Mouse (Mus musculus): ENCODE measurements at regions not wholly inside any gene's neighbourhood (a gene's known extent, or its start where the extent isn't known, plus 50 kb on each side); places are given as distances from the start of the nearest gene placed in this dataset.

DNA sequence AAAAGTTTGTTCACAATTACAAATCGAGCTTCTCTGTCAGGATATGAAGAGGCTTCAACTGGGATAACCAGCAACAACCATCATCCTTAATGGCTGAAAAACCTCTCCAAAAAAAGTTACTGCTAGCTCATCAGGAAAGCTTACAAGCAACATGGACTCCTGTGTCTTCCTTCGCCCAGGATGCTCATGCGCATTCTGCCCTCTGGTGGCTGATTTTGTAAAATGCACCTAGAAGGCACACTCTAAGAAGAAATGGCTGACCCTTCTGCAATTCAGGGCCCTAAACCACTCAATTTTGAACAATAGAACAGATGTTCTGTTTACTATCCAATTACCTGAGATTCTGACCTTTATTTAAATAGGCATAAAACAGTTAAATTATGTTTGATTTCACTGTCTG lies 115.0 kb upstream of the Fam204a start:
- H3K4me2 ChIP-seq (replicated peaks; ENCODE audit: low read depth, low read length): no peak overlapping the region
- ATAC-seq (ENCODE audit: low FRiP score, low TSS enrichment): no peak
- H3K27ac ChIP-seq (ENCODE audit: low read length): no peak overlapping the region
- H3K36me3 ChIP-seq (ENCODE audit: insufficient read depth, low read length): no peaks in the 10 kb centered on the region
- H3K4me1 ChIP-seq (ENCODE audit: insufficient read depth, low read length): no peaks in the 10 kb centered on the region
- WGBS: 13% methylated on average over 3 of the region's 3 CpGs
- H3K4me3 ChIP-seq (ENCODE audit: low read length): no peak overlapping the region
- no peak overlapping the region for H3K9ac ChIP-seq (replicated peaks; ENCODE audit: low read length)
- H3K9me3 ChIP-seq (ENCODE audit: low read length): no peaks in the 10 kb centered on the region
- H3K27me3 ChIP-seq (ENCODE audit: insufficient read depth, low read length): no peaks in the 10 kb centered on the region

DNA sequence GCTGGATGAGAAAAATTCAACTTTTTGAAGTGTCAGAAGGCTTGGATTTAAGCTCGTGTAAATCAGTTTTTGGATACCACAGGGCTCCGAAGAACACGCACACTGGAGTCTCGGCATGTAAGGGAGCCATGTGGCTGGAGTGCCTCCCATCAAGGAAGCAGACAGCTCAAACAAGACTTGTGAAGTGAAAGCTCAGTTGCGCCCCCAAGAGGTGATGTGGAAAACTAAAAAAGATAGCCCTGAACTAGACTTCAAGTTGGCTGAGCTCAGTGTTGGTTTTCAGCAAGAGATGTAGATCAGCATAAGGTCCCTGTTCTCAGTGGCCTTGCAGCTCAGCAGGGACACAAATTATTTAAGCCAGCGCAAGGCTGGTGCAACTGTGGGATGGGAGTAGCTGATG lies 113.7 kb upstream of the Fam204a start:
- Histone ChIP-seq H3K36me3 (ENCODE audit: insufficient read depth, low read length) (no peaks in the 10 kb centered on the region), H3K27ac (ENCODE audit: low read length) (no peak overlapping the region), H3K4me1 (ENCODE audit: insufficient read depth, low read length) (no peaks in the 10 kb centered on the region), H3K9ac (replicated peaks; ENCODE audit: low read length) (no peak overlapping the region), H3K4me3 (ENCODE audit: low read length) (no peak overlapping the region), H3K4me2 (replicated peaks; ENCODE audit: low read depth, low read length) (no peak overlapping the region), H3K9me3 (ENCODE audit: low read length) (no peaks in the 10 kb centered on the region), H3K27me3 (ENCODE audit: insufficient read depth, low read length) (no peaks in the 10 kb centered on the region)
- ATAC-seq (ENCODE audit: low FRiP score, low TSS enrichment): no peak
- 85% methylated on average over 6 of the region's 6 CpGs for WGBS

DNA sequence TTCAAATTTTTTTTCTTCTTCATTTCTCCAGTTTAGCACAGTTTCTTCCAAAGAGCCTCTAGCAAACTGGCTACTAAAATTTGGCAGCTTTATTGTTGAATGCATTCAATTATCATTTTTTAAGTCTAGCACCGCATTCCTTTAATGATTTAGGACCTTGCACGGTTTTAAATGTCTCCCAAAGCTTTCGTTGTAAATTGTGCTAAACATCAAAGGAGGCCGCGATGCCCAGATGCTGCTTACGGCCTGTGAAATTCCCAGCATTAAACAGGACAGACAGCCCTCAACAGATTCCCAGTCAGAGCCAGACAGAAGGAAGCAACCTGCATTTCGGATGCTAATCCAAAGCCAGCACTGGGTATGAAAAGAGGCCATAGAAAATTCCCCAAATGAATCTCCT lies 108.0 kb upstream of the Fam204a start:
- H3K4me3 ChIP-seq (ENCODE audit: low read length): no peak overlapping the region
- 14% methylated on average over 7 of the region's 7 CpGs for WGBS
- 0 out of 2 replicates have a peak, but pooled peaks have one; percentile 9 for ATAC-seq (ENCODE audit: low FRiP score, low TSS enrichment)
- H3K36me3 ChIP-seq (ENCODE audit: insufficient read depth, low read length): no peaks in the 10 kb centered on the region
- H3K9me3 ChIP-seq (ENCODE audit: low read length): no peaks in the 10 kb centered on the region
- H3K27me3 ChIP-seq (ENCODE audit: insufficient read depth, low read length): no peaks in the 10 kb centered on the region
- peaks cover 3% of the 10 kb centered on the region; the same call in 1 of the 2 replicates for H3K4me1 ChIP-seq (ENCODE audit: insufficient read depth, low read length)
- no peak overlapping the region for H3K4me2 ChIP-seq (replicated peaks; ENCODE audit: low read depth, low read length)
- no peak overlapping the region for H3K9ac ChIP-seq (replicated peaks; ENCODE audit: low read length)
- H3K27ac ChIP-seq (ENCODE audit: low read length): no peak overlapping the region

DNA sequence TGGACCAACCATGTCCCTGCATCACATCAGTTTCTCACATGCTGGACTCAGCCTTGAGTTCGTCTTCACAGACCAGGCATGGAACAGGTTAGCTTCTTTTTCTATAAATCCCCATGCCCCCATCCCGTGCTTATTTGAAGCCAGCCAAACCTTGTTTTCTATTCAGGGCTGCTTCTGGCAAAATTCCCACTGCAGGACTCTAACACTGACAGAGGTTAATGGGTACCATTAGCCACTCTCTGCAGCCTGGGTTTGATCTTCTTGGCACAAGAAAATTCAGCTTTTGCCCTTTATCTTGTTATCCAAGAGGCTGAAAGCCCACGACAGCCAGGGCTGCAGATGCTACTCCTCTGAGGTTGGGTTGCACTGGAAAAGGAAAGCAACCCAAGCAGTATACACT lies 101.8 kb upstream of the Fam204a start:
- no peak overlapping the region for H3K9ac ChIP-seq (replicated peaks; ENCODE audit: low read length)
- no peak overlapping the region for H3K27ac ChIP-seq (ENCODE audit: low read length)
- no peaks in the 10 kb centered on the region for H3K27me3 ChIP-seq (ENCODE audit: insufficient read depth, low read length)
- H3K36me3 ChIP-seq (ENCODE audit: insufficient read depth, low read length): no peaks in the 10 kb centered on the region
- ATAC-seq (ENCODE audit: low FRiP score, low TSS enrichment): no peak
- no peaks in the 10 kb centered on the region for H3K4me1 ChIP-seq (ENCODE audit: insufficient read depth, low read length)
- no peak overlapping the region for H3K4me2 ChIP-seq (replicated peaks; ENCODE audit: low read depth, low read length)
- 50% methylated on average over 3 of the region's 3 CpGs for WGBS
- no peaks in the 10 kb centered on the region for H3K9me3 ChIP-seq (ENCODE audit: low read length)
- no peak overlapping the region for H3K4me3 ChIP-seq (ENCODE audit: low read length)

DNA sequence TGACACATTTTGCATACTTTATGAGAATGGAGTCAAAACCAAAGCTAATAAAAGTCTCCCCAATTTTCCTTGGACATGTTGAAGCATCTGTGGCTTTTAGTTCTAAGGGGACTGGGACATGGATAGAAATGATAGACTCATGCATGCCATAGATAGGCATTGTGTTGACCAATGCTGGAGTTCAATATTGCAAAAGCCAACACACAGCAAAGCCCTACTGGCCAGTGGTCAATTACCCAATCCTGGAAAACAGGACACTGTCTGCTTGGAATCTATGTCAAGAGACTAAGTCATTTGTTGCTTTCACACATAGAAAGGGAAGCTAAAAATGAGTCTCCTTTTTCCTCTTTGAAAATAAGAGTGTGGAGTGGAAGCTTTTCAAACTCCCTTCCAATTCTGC lies 99.1 kb upstream of the Fam204a start:
- Histone ChIP-seq H3K9me3 (ENCODE audit: low read length) (no peaks in the 10 kb centered on the region), H3K4me3 (ENCODE audit: low read length) (no peak overlapping the region), H3K27ac (ENCODE audit: low read length) (no peak overlapping the region), H3K9ac (replicated peaks; ENCODE audit: low read length) (no peak overlapping the region), H3K36me3 (ENCODE audit: insufficient read depth, low read length) (no peaks in the 10 kb centered on the region), H3K27me3 (ENCODE audit: insufficient read depth, low read length) (no peaks in the 10 kb centered on the region), H3K4me1 (ENCODE audit: insufficient read depth, low read length) (no peaks in the 10 kb centered on the region), H3K4me2 (replicated peaks; ENCODE audit: low read depth, low read length) (no peak overlapping the region)
- ATAC-seq (ENCODE audit: low FRiP score, low TSS enrichment): no peak

DNA sequence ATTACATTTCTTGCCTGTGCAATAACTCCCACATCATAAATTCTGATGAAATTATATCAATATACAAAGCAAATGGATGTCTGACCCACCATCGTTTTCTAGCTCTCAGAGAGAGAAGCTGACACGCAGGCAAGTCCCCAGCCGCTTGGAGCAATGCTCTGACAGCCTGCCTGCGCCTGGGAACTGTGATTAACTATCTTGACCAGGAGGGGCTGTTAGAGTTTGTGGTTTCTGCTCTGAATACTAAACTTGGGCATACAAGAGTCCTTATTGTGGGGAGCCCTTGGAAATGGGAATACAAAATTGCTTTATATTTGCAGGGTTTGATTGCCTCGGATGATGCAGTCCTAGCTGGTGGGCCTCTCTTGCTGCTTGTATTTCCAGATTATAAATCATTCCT lies 98.6 kb upstream of the Fam204a start:
- Histone ChIP-seq H3K27ac (ENCODE audit: low read length) (no peak overlapping the region), H3K4me1 (ENCODE audit: insufficient read depth, low read length) (no peaks in the 10 kb centered on the region), H3K4me3 (ENCODE audit: low read length) (no peak overlapping the region), H3K9ac (replicated peaks; ENCODE audit: low read length) (no peak overlapping the region), H3K9me3 (ENCODE audit: low read length) (no peaks in the 10 kb centered on the region), H3K27me3 (ENCODE audit: insufficient read depth, low read length) (no peaks in the 10 kb centered on the region), H3K4me2 (replicated peaks; ENCODE audit: low read depth, low read length) (no peak overlapping the region), H3K36me3 (ENCODE audit: insufficient read depth, low read length) (no peaks in the 10 kb centered on the region)
- WGBS: 30% methylated on average over 5 of the region's 5 CpGs
- no peak for ATAC-seq (ENCODE audit: low FRiP score, low TSS enrichment)

DNA sequence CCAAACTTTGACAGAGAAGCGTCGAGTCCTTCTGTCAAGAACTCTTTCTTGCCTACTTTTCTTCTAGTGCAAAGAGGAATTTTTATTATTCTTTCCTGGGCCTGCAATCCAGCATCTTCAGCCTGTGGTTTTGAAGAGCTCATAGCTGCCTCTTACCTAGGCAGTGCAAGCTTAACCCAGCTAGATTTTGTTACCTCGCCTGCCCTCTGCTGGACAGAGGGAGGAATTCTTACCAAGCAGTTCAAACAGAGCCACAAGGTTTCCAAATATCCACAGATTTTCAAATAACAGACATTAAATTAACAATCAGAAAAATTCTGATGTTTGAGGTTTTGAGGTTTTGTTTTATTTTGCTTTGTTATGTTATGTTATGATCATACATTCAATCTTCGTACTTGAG lies 84.1 kb upstream of the Fam204a start:
- Histone ChIP-seq H3K9ac (replicated peaks; ENCODE audit: low read length) (no peak overlapping the region), H3K9me3 (ENCODE audit: low read length) (no peaks in the 10 kb centered on the region), H3K4me2 (replicated peaks; ENCODE audit: low read depth, low read length) (no peak overlapping the region), H3K4me1 (ENCODE audit: insufficient read depth, low read length) (no peaks in the 10 kb centered on the region), H3K27me3 (ENCODE audit: insufficient read depth, low read length) (no peaks in the 10 kb centered on the region), H3K4me3 (ENCODE audit: low read length) (no peak overlapping the region), H3K36me3 (ENCODE audit: insufficient read depth, low read length) (no peaks in the 10 kb centered on the region), H3K27ac (ENCODE audit: low read length) (no peak overlapping the region)
- WGBS: 20% methylated on average over 4 of the region's 4 CpGs
- no peak; the same call in 1 of the 2 replicates for ATAC-seq (ENCODE audit: low FRiP score, low TSS enrichment)

DNA sequence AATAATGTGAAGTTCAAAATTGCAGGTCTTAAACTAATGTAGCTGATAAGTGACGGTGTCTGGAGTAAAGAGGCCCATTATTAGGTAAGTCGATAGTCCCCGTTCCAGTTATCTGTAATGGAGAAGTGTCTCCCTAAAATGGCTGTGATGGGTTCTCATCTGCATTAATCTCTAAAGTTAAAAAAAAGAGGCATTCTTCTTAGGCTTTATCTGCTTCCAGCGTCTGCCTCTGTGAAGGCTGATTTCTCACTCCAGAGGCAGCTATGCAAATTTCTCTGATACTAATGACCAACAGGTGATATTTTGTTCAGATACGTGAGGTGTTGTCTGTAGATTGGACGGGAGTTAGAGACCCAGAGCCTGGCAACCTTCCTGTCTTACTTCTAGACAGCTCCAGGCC lies 75.9 kb upstream of the Fam204a start:
- no peaks in the 10 kb centered on the region for H3K27me3 ChIP-seq (ENCODE audit: insufficient read depth, low read length)
- H3K4me2 ChIP-seq (replicated peaks; ENCODE audit: low read depth, low read length): no peak overlapping the region
- no peak overlapping the region for H3K27ac ChIP-seq (ENCODE audit: low read length)
- WGBS: 63% methylated on average over 6 of the region's 6 CpGs
- no peak overlapping the region for H3K4me3 ChIP-seq (ENCODE audit: low read length)
- H3K36me3 ChIP-seq (ENCODE audit: insufficient read depth, low read length): no peaks in the 10 kb centered on the region
- no peaks in the 10 kb centered on the region for H3K9me3 ChIP-seq (ENCODE audit: low read length)
- no peak for ATAC-seq (ENCODE audit: low FRiP score, low TSS enrichment)
- H3K4me1 ChIP-seq (ENCODE audit: insufficient read depth, low read length): no peaks in the 10 kb centered on the region
- no peak overlapping the region for H3K9ac ChIP-seq (replicated peaks; ENCODE audit: low read length)

DNA sequence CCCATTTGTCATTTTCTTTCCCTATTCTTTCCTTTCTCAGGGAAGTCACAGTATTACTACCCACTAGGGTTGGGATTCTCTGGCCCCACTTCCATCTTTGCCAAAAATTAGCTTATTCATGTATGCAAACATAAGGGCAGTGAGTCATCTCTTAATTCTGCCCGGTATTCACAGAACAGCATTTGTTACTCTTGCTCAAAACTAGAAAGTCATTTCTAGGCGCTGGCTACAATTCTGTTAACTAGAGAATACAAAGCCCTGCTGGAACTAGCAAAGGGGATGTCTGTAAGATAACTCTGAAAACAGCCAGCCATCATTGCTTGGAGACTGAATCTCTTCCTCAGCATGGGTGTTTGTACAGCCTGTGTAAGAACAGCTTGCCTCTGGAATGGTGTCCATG lies 74.4 kb upstream of the Fam204a start:
- Histone ChIP-seq H3K4me1 (ENCODE audit: insufficient read depth, low read length) (no peaks in the 10 kb centered on the region), H3K36me3 (ENCODE audit: insufficient read depth, low read length) (no peaks in the 10 kb centered on the region), H3K27me3 (ENCODE audit: insufficient read depth, low read length) (no peaks in the 10 kb centered on the region), H3K27ac (ENCODE audit: low read length) (no peak overlapping the region), H3K9ac (replicated peaks; ENCODE audit: low read length) (no peak overlapping the region), H3K9me3 (ENCODE audit: low read length) (no peaks in the 10 kb centered on the region), H3K4me3 (ENCODE audit: low read length) (no peak overlapping the region), H3K4me2 (replicated peaks; ENCODE audit: low read depth, low read length) (no peak overlapping the region)
- WGBS: 91% methylated on average over 2 of the region's 2 CpGs
- ATAC-seq (ENCODE audit: low FRiP score, low TSS enrichment): no peak

DNA sequence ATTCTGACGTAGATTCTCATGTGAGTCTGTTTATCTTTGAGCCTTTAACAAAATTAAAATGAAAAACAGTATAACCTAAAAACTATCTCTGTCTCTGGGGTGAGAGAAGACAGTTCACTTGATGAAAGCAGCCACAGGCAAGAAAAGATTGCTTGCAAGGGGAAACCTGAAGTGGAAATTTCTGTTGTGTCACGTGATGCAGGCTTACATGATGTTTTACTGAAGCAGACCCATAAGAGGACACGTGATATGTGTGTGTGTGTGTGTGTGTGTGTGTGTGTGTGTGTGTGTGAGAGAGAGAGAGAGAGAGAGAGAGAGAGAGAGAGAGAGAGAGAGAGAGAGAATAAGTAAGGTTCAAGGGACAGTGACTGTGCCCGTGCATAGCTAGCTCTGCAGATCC lies 63.7 kb upstream of the Fam204a start:
- no peaks in the 10 kb centered on the region for H3K36me3 ChIP-seq (ENCODE audit: insufficient read depth, low read length)
- H3K4me2 ChIP-seq (replicated peaks; ENCODE audit: low read depth, low read length): no peak overlapping the region
- H3K9ac ChIP-seq (replicated peaks; ENCODE audit: low read length): no peak overlapping the region
- ATAC-seq (ENCODE audit: low FRiP score, low TSS enrichment): no peak
- H3K4me1 ChIP-seq (ENCODE audit: insufficient read depth, low read length): no peaks in the 10 kb centered on the region
- H3K4me3 ChIP-seq (ENCODE audit: low read length): no peak overlapping the region
- no peaks in the 10 kb centered on the region for H3K27me3 ChIP-seq (ENCODE audit: insufficient read depth, low read length)
- H3K27ac ChIP-seq (ENCODE audit: low read length): no peak overlapping the region
- H3K9me3 ChIP-seq (ENCODE audit: low read length): no peaks in the 10 kb centered on the region
- 85% methylated on average over 4 of the region's 4 CpGs for WGBS

All from kidney, embryonic 16.5 days (tissue).